ENCODE assay signal across 30 mouse cellular contexts in the genomic region with DNA sequence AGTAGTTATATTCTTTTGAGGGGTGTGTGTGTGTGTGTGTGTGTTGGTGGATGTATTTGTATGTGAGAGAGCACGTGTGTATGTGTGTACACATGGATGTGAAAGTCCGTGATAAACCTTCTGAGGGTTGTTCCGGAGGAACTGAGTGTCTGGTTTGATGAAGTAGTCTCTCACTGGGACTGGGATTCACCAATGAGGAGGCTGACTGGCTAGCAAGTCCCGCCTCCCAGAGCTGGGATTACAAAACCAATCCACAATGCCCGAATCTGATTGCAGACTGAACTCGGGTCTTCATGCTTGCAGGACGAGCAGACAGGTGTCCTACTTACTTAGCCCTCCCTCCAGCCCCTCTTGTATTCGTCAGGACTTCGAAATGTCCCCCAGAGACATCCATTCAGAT.
DNase-seq lines count a peak whose midpoint lies in the region; ATAC-seq and TF ChIP-seq lines count a peak whose summit lies in the region.
"Had no signal": no experiment of that assay in that cellular context is flagged by ENCODE, and none has a peak within 500 bp of the region (broad histone marks: within the 10 kb centered on the region; RNA-seq: fewer than 3 reads in every experiment).

No protein-coding gene starts in this region.

- no peak for ATAC-seq in midbrain, embryonic 14.5 days (ENCODE audit: low FRiP score, low TSS enrichment)
- no peak for ATAC-seq in megakaryocyte-erythroid progenitor cell, adult 5-6 weeks (replicated peaks; ENCODE audit: low FRiP score, low TSS enrichment, poor library complexity, severe bottlenecking)
- ATAC-seq: CD4-positive, CD25-positive, alpha-beta regulatory T cell, adult 4 months; forebrain, embryonic 16.5 days; inflammation-experienced regulatory T-cells, adult 6 months had no signal

- H3K27me3 ChIP-seq in midbrain, embryonic 14.5 days (ENCODE audit: control insufficient read depth, insufficient read depth, low read length) = no peaks in the 10 kb centered on the region
- no peaks in the 10 kb centered on the region for H3K27me3 ChIP-seq in midbrain, embryonic 10.5 days (ENCODE audit: low read depth, poor library complexity, severe bottlenecking)
- H3K27me3 ChIP-seq: embryonic facial prominence, embryonic 13.5 days; limb, embryonic 12.5 days; lung, embryonic 15.5 days; midbrain, embryonic 12.5 days; neural tube, embryonic 15.5 days; stomach, embryonic 15.5 days had no signal

- WGBS in midbrain, embryonic 14.5 days = 72% methylated on average over 9 of the region's 9 CpGs
- 77% methylated on average over 9 of the region's 9 CpGs for WGBS in midbrain, embryonic 10.5 days

- no peaks in the 10 kb centered on the region for H3K4me1 ChIP-seq in midbrain, embryonic 14.5 days (ENCODE audit: control insufficient read depth, insufficient read depth, low read length)
- H3K4me1 ChIP-seq in midbrain, embryonic 10.5 days = no peaks in the 10 kb centered on the region
- peaks cover 6 to 9% of the 10 kb centered on the region in 2 experiments; a peak in 3 of 4 replicates for H3K4me1 ChIP-seq in ES-E14 (ENCODE audit: control insufficient read depth in 2 of 2, insufficient read depth in 2 of 2, low read length in 2 of 2, poor library complexity in 1 of 2)
- H3K4me1 ChIP-seq: embryonic facial prominence, embryonic 13.5 days; forebrain, embryonic 10.5 days; limb, embryonic 12.5 days; lung, embryonic 15.5 days; midbrain, embryonic 12.5 days; neural tube, embryonic 15.5 days; stomach, embryonic 15.5 days had no signal

- H3K9ac ChIP-seq in midbrain, embryonic 14.5 days (replicated peaks; ENCODE audit: low read length) = no peak overlapping the region
- H3K9ac ChIP-seq in ES-E14 (ENCODE audit: insufficient read depth, low read depth, low read length, poor library complexity, severe bottlenecking) = no peak overlapping the region
- H3K9ac ChIP-seq: embryonic facial prominence, embryonic 13.5 days; hindbrain, embryonic 14.5 days; limb, embryonic 12.5 days; lung, embryonic 15.5 days; midbrain, embryonic 12.5 days; neural tube, embryonic 15.5 days; stomach, embryonic 15.5 days had no signal

- no peak overlapping the region for H3K4me3 ChIP-seq in midbrain, embryonic 14.5 days (replicated peaks; ENCODE audit: low read depth, low read length)
- no peak overlapping the region for H3K4me3 ChIP-seq in midbrain, embryonic 10.5 days
- H3K4me3 ChIP-seq in ES-E14 (ENCODE audit: insufficient read depth in 1 of 2, low read depth in 1 of 2, low read length in 2 of 2, poor library complexity in 1 of 2, severe bottlenecking in 1 of 2) = no peak overlapping the region
- H3K4me3 ChIP-seq: embryonic facial prominence, embryonic 13.5 days; forebrain, embryonic 10.5 days; limb, embryonic 12.5 days; lung, embryonic 15.5 days; midbrain, embryonic 12.5 days; neural tube, embryonic 15.5 days; stomach, embryonic 15.5 days had no signal

- H3K27ac ChIP-seq in midbrain, embryonic 14.5 days (replicated peaks; ENCODE audit: low read depth, low read length) = no peak overlapping the region
- H3K27ac ChIP-seq in midbrain, embryonic 10.5 days (replicated peaks) = no peak overlapping the region
- H3K27ac ChIP-seq in ES-E14 (ENCODE audit: insufficient read depth, low read depth, low read length, poor library complexity, severe bottlenecking) = no peak overlapping the region; the same call in 1 of the 2 replicates
- H3K27ac ChIP-seq: embryonic facial prominence, embryonic 13.5 days; forebrain, embryonic 10.5 days; hindbrain, embryonic 14.5 days; limb, embryonic 12.5 days; lung, embryonic 15.5 days; midbrain, embryonic 12.5 days; neural tube, embryonic 15.5 days; stomach, embryonic 15.5 days had no signal

- no peaks in the 10 kb centered on the region for H3K36me3 ChIP-seq in midbrain, embryonic 14.5 days (ENCODE audit: control insufficient read depth, insufficient read depth, low read length)
- H3K36me3 ChIP-seq in midbrain, embryonic 10.5 days = no peaks in the 10 kb centered on the region
- no peaks in the 10 kb centered on the region for H3K36me3 ChIP-seq in ES-E14 (ENCODE audit: control insufficient read depth, insufficient read depth, low read length, poor library complexity, severe bottlenecking)
- H3K36me3 ChIP-seq: embryonic facial prominence, embryonic 13.5 days; forebrain, embryonic 10.5 days; G1E; limb, embryonic 12.5 days; lung, embryonic 15.5 days; midbrain, embryonic 12.5 days; neural tube, embryonic 15.5 days; stomach, embryonic 15.5 days had no signal

- H3K9me3 ChIP-seq in midbrain, embryonic 14.5 days (ENCODE audit: control insufficient read depth, low read length) = no peaks in the 10 kb centered on the region
- no peaks in the 10 kb centered on the region for H3K9me3 ChIP-seq in midbrain, embryonic 10.5 days (replicated peaks)
- no peaks in the 10 kb centered on the region for H3K9me3 ChIP-seq in ES-E14 (ENCODE audit: control insufficient read depth, insufficient read depth, low read depth, low read length)
- H3K9me3 ChIP-seq: embryonic facial prominence, embryonic 13.5 days; forebrain, embryonic 10.5 days; limb, embryonic 12.5 days; lung, embryonic 15.5 days; midbrain, embryonic 12.5 days; neural tube, embryonic 15.5 days; stomach, embryonic 15.5 days had no signal

- in situ Hi-C loops in ES-E14 (cut with MboI; ENCODE audit: low sequenced_read_pairs in 2 of 2, unreplicated experiment in 2 of 2) = no loop called here

- peak; percentile 10 to 33 for DNase-seq in cerebellum, postnatal 25 days
- no peak for DNase-seq in cerebellum, adult 11-12 months
- peak; percentile 35 for DNase-seq in midbrain, embryonic 14.5 days
- DNase-seq in midbrain, embryonic 10.5 days (ENCODE audit: low spot score) = no peak
- peak; percentile 34 for DNase-seq in ES-E14 (ENCODE audit: low read depth, low spot score)
- peak; percentile 24 for DNase-seq in brain, adult 2 months (ENCODE audit: low read depth, low spot score)
- DNase-seq: adrenal gland, postnatal 36 days; cerebellum, adult 8-10 months; gastrocnemius, postnatal 14 days; heart, postnatal 14 days; kidney, adult 11 months; kidney, postnatal 25 days; retina, postnatal 1 day; right cerebral cortex, postnatal 14 days; thymus, adult 2 months; thymus, postnatal 36 days had no signal

- H3K4me2 ChIP-seq in midbrain, embryonic 14.5 days (ENCODE audit: low read length) = no peak overlapping the region
- H3K4me2 ChIP-seq: embryonic facial prominence, embryonic 13.5 days; hindbrain, embryonic 14.5 days; limb, embryonic 12.5 days; liver, embryonic 11.5 days; lung, embryonic 15.5 days; midbrain, embryonic 12.5 days; neural tube, embryonic 15.5 days; stomach, embryonic 15.5 days had no signal

TF ChIP-seq in ES-E14, 5 proteins besides CTCF, POLR2A, EP300 and RAD21:
- no peak for TF ChIP-seq ZNF384 (IDR thresholded peaks at IDR 0.05; ENCODE audit: low read depth, low read length)
- no peak for TF ChIP-seq HCFC1 (IDR thresholded peaks at IDR 0.05; ENCODE audit: borderline replicate concordance, insufficient read depth, low read length)
- TF ChIP-seq MAFK (IDR thresholded peaks at IDR 0.05; ENCODE audit: insufficient read depth, low read depth, low read length) = no peak
- no peak for TF ChIP-seq ZC3H11A (IDR thresholded peaks at IDR 0.05; ENCODE audit: borderline replicate concordance, low read depth, low read length)
- no peak for TF ChIP-seq CHD2 (IDR thresholded peaks at IDR 0.05; ENCODE audit: low read depth, low read length)

Comparison
In these comparisons a context has a peak if more than half of its experiments do, and no peak if none do; other contexts are left out.
1. DNase-seq: peak in cerebellum, postnatal 25 days (2 of 2), midbrain, embryonic 14.5 days (single experiment), ES-E14 (single experiment) and brain, adult 2 months (single experiment); none in cerebellum, adult 11-12 months (single experiment) and midbrain, embryonic 10.5 days (single experiment).